Mouse (Mus musculus): Measurements from ENCODE around the gene Tff3.

Tff3 gene

DNA sequence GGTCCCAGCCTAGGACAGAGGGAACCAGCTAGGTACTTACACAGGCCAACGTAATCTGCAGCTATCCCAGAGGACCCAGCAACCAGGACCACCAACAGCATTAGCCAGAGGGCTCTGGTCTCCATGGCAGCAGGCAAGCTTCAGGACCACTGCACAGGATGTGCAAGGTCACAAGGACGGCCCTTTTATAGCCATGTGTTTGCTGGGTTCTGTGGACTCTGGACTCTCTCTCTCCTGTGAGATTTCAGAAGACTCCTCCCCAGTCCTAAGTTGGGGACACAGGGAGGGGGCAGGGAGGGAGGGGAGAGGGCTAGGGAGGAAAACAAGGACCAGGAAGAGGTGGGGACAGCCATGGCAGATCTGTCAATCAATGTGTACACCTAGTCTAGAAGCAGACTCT lies at the start of gene Tff3:
TSS of gene Tff3 (minus strand) at position 195 of the 400 bp plus-strand sequence.
- DNase-seq: no peak

DNA sequence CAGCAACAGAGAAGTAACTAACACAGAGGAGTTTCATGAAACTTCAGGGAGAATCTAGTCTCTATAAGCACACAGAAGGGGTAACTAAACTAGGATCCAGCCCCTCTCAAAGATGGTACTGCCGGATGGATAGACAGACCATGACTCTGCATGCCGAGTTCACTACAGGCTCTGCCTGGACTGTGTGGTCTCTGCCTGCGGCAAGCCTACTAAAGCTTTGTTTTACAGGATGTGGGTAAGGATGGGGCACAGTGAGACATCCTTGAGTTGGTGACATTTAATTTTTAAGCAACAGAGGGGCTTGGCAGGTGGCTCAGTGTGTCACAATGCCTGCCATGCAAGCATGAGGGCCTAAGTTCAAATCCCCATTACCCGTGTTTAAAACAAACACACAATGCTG lies 46.9 kb upstream of the Tff3 start:
- DNase-seq: peak; percentile 67

DNA sequence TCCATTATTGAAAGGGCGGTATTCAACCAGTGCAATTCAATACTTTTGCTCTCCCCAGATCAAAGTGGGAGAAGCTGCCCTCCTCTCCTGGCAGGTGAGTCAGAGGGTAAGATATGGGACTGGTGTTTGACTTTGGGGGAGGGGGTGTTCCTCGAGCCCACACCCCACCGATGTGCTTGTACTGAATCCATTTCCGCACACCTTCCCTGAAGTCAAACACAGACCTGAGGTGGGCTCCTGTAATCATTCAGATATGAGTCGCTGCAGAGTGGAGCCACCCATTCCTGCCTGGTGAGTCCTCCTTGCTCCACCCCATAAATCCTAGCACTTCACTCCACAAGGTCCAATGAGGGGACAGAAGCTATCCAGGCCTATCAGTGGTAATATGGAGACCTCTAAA lies 40.4 kb upstream of the Tff3 start:
- DNase-seq: no peak

DNA sequence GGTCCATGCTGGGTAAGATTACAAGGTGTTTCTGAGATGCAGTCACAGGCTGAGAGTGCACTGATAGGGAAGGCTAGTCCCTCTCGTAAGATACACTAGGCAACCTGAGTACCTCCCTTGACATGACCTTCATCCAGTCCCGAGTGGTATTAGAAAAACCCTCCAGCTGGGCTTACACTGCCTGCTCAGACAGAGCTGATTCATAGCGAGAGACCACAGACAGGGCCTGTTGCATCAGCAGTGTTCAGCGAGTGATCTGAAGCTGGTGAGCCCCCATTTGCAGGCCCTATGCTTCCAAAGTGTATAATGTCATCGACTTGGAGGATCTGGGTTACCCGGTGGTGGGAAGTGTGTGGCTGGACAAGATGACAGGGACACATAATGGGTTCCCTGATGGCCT lies 35.7 kb upstream of the Tff3 start, which contains the start of gene Tff1:
TSS of gene Tff1 (minus strand) at position 151 of the 400 bp plus-strand sequence.
- no peak for DNase-seq

DNA sequence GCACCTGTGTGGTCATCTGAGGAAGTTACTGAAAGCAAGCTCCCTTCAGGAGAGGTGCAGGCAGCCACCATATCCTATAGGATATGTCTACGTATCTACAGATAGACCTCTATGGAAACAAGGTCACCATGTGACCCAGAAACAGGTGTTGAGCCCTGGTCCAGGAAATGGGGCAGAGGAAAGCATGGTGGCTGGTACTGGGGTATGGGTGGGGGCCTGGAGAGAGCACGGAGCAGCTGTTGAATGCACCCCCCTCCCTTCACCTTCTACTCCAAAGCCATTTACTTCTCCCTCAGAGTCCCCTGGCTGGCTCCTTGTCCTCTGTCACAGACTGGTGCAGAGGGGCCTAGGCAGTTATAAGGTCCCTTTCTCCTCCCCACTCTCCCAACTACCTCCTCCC lies 34.4 kb upstream of the Tff3 start:
- peak; percentile 83 for DNase-seq

DNA sequence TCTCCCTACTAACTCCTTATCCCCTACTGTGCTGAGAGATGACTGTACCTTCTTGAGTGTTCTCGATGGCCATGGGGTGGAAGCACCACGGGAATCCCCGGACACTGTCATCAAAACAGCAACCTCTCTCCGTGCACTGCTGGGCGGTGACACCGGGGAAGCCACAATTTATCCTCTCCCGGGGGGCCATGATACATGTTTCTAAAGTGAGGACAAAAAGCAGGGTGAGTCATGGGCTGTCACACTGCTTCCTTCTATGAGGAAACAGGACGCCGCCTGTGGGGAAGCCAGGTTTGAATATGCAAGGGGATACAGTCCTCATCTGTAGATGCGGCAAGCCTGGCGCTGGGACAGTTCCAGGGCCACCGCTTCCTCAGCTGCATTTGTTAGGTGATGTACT lies 33.2 kb upstream of the Tff3 start:
- peak; percentile 39 for DNase-seq

DNA sequence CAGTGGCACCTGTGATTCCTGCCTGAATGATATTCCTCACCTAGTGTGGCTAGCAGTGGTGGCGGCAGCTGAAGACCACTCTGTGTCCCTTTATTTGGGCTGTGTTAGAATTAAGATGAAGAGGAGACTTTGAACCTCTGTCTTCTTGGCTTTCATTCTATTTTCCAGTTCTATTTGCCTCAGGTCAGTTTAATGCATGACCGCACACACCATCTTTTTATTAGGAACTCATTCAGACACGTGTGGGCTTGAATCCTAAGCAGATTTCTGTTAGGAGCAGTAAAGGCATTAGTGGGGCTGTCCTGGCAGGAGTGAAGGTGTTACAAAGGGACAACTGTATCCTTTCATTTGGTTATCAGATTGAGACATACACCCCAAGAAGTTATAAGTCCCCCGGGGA lies 30.8 kb upstream of the Tff3 start:
- no peak for DNase-seq

DNA sequence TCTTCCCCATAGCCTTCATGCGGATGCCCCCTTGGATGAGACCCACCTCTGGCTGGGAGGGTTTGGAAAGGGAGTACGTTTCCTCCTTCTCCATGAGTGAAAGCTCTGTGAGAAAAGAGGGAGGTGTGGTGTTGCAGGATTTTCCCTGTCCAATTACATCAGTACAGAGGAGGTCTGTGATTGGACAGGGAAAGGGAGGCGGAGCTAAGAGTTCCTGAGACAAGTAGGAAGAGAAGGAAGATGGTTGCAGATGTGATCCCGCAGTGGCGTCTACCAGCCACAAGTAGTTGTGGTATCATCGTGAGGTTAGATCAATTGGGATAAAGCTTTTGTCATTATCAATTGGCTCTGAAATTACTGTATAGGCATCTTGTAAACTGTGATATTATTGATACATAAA lies 28.5 kb upstream of the Tff3 start:
- no peak for DNase-seq

DNA sequence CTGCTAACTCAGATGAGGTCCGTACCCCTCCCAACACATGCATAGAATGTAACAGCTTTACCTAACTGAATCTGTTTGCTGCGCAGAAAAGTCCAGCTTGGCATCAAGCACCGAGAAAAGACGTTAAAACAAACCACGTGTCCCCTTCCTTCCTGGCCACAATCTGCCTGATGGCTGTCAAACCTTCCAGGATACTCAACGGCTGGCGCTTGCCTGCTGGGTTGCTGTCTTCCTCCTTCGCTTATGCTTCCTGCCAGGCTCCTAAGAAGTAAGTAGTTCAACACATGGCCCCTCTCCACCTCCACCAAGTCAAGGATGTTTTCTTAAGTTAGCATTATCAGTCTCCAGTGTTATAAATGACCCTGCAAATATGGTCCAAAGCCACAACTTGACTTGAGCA lies 24.3 kb upstream of the Tff3 start:
- DNase-seq: peak; percentile 47

DNA sequence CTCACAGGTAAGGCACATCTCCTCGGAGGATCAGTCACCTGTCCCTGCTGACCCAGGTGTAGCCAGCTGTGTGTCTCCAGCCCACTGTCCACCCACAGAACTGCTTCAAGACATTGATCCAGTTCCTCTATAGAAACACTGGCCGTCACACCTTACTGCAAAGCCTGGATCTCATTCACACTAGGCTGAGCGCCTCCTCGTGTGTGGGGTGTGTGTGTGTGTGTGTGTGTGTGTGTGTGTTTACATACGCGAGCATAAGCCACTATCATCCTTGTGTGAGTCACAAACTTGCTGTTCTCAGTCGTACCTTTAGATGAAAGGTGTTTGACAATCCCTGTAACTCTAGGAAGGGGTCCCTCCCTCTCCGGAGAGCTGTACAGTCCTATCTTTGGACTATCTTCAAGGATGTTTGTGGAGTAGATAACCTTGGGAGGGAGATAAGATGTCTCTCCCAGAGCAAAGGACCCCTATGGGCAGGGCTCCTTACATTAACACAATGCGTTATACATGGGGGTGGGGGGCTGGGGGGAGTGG lies 23.6 kb upstream of the Tff3 start:
- no peak for DNase-seq

DNA sequence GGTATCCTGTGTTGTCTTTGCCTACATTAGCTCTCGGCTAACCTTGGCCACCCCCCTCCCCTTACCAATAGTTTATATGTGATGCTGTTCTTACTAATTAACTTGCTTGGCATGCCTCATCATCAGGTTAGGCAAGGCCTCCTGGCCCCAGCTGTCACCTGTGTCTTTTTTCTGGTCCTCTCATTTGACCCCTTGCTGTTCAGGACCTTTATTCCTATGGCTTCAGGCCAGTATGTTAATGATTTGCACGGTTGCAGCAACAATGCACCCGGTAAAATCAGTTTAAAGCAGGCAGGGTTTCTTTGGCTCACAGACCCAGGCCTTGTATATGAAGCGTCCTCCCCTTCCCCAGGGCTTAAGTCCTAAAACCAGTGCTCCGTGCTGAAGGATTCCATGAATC lies 23.1 kb upstream of the Tff3 start:
- no peak for DNase-seq

DNA sequence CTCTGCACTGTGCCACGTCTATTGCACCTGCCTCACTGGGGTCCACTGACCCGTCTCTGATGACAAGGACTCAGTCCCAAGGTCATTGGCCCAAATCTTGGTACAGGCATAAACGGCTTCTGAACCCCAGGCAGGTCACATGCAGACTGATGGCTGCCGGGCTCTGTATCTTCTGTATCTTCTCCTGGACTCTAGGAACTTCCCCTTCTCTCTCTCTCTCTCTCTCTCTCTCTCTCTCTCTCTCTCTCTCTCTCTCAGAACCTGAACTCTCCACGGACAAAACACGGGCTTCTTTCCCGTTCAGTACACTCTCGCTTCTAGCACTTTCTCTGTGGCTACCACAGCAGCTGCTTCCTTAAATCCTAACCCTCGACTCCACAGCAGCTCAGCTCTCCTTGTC lies 16.6 kb upstream of the Tff3 start:
- no peak for DNase-seq

DNA sequence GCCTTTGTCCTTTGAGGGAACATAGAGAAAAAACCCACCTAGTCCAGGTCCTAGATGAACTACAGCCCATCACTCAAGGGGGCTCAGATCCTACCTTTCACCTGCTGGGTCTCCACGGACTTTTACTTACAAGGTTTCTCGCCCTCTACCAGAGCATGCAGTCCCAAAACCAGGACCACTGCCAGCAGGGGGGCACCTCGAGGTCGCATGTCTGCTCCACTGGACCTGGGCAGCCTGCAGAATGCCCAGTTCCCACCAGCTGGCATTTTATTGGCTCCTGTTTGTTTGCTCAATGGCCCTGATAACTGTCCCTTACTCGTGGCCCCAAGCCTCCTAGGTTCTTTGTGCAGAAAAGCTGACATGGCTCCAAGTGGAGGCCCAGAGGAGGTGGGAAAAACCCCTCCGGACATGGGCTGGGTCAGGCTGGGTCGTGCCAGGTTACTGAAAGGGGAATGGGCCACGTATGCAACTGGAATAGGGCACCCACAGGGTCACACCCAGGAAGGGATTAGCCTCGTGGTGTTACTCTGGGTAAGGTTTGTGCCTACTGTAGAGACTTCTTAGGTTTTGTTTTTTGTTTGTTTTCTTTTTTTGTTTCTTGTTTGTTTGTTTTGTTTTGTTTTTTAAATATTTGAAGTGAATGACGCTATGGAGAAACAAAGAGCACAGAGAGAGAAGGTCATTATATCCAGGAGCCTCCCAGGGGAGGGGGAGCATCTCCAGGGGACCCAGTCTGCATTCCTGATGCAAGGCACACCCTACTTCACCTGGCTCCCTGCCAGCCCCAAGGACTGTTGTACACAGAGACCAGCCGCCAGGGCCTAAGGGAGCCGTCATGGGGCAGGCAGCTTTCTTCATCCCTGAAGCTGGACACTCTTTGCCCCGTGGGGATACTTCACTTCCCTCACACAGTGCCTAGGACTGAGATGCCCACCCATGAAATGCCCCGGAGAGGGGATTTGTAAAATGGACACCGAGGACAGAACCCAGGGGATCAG lies 14.9 kb upstream of the Tff3 start, which contains the start of gene Tff2:
TSS of gene Tff2 (minus strand) at position 243 of the 998 bp plus-strand sequence.
- no peak for DNase-seq

DNA sequence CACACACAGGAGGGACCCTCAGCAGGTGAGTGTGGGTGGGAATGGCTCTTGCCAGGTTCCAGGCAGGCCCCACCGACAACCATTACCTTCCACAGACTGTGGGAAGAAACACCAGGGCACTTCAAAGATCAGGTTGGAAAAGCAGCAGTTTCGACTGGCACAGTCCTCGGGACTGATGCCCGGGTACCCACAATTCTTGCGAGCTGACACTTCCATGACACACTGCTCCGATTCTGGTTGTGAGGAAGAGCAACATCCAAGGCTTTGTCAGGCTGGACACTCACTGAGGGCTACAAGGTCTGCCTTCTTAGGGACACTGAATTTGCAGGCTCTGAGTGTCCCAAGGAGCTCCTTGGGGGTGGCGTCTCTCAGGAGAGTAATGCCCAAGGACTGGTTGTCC lies 12.7 kb upstream of the Tff3 start:
- DNase-seq: no peak

DNA sequence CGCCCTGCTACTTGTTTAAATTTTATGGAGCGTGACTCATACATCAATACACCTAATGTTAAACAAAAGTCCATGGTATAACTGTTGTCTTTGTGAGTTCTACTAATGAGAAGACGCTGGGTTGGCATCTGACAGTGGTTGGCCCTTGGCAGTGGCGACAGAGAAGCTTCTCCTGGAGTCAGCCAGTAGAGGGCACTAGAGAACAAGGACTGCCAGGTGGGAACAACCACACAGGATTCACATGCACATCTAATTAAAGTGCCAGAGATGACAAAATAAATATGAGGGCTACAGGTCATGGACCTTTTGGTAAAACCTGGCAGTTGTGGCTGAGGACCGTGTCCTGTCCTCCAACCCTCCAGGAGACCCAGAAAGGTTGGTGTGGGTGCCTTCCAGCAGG lies 9.0 kb upstream of the Tff3 start:
- DNase-seq: peak; percentile 86

DNA sequence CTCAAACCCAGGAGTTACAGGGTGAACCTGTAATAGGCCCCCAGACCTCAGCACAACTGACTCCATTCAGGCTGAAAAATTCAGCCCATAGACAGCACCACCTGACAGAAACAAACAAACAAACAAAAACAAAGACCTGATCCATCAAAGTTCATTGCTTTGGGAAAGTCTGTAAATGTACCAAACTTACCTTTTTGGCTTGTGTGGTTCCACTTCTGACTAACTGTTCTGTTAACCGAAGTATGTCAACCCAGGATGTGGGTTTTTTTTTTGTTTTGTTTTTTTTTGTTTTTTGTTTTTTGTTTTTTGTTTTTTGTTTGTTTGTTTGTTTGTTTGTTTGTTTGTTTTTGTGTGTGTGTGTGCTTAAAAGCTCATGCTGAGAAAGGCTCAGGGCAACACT lies 7.4 kb upstream of the Tff3 start:
- no peak for DNase-seq

DNA sequence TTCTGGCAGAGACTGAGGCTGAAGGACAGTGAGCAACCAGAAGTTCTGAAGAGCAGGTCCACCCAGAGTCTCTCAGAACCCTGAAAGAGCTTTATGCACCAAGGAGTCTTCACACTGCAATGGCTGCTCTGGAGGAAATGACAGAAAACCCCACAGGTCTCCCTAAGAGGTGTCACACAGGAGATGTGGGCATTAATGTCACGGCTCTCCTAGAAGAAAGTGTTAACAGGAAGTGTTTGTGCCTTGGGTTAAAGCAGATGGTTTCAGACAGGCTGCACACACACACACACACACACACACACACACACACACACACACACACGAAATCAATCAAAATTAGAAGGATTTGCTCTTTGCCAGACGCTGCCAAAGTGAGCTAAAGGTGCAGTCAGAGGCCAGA lies 6.8 kb upstream of the Tff3 start:
- DNase-seq: peak; percentile 26

DNA sequence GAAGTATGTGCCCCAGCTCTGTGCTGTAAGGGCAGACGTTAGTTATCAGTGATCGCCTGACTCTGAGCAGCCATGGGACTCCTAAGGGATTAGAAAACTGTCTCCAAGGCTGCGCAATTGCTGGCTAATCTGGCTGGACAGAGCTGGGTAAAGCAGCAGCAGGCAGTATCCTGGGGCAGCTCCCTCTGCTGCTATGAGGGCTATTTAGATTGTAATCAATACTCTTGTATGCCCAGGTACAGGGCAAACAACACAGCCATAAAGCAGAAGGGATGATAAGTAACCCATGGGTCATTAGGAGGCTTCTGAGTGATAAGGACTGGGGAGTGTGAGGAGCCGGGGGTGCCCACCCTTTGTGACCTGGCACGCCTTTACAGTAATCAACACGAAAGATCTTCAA lies 5.5 kb upstream of the Tff3 start:
- DNase-seq: no peak

DNA sequence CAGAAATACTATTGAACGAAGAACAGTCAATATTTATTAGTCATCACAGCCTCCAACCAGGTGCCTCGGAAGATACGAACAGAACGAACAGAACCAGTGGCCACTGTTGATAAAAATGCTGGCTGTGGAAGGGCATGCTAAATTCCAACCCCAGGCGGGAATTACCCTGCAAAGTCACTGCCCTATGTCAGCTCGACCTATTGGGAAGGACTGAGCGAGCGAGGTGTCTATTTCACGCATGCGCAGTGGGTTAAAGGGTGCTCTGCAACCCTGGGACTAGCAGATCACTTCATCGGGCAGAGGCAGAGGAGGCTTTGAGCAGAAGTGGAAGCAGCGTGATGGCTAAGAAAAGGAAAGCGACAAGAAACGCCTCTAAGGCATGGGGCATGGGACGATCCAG lies 4.3 kb upstream of the Tff3 start:
- no peak for DNase-seq

DNA sequence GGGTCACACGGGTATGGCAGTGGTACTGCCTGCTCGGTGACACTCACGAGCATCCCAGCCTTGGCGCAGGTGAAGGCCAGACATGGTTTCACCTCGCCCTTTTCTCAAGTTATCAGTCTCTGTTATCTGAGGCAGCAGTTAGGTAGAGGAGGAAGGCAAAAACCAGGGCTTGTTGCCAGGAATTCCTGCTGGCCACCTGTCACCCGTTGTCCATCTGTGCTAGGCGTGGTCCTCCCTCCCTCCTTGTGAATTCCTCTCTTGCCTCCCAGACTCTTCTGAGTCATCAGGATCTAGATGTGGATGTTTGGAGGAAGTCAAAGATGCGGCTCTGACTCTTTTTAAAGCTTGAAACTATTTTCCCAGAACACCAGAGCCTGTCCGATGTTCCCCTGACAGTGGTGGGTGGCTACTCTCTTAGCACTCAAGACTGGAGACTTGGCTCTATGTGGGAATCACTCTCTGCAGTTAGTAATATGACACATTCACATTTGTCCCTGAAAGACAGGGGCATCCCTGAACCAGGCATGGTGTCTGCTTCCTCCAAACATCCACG lies 1.9 kb upstream of the Tff3 start:
- DNase-seq: no peak

DNA sequence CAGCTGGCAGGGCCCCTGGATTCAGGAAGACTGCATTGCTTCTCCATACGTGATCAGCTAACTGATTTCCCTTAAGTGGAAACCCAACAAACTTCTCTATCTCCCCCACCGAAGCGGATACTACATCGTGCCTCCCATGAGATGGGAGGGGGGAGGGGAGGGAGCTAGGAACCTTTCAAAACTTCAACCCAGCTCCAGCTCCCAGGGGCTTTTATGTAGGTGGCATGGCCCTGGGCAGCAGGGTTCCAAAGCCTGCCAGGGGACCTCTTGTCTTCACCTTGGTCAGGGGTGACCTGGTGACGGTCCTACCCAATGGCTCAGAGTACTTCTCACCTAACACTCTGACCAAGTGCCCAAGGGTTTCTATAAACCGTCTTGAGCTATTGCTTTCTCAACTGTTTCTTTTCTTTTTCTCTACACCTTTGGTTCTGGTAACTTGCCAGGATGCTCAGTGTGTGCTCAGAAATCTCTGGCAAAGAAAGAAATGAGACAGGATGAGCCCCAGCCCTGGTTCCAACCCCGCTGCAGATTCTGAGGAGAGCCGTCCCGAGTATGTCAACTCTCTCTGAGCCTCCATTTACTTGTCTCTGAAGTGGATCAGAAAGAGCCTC lies 633 bp downstream of the Tff3 start:
- no peak for DNase-seq

DNA sequence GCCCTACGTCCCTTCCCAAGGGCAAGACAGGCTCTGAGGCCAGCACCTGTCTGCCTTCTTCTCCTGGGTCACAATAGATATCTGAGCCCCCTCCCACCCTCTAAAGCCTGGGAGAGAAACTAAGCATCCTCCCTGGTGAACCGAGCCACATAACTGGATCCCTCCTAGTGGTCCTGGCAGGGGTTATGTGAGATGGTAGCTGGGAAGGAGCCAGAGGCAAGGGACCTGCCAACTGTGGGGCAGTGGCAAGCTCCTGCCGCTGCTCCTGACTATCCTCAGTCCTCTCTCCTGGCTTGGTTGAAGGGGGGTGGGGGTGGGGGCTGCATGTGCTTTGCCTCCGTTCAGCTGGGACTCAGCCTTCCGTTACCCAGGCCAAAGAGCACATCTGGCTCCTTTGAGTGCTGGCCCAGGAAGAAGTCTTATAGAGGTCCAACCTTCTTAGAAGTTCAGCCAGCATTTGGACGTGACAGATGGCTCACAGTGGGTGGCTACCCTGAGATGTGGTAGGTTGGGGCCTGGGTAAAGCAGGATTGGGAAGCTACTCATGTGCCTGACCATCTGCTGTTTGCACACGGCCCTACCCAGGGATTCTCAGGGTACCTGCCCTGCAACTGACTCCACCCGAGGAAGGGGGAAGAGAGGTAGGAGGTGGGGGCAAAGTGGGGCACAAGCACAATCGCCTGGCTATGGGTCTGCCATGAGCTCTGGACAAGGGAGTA lies 3.7 kb downstream of the Tff3 start:
- no peak for DNase-seq

DNA sequence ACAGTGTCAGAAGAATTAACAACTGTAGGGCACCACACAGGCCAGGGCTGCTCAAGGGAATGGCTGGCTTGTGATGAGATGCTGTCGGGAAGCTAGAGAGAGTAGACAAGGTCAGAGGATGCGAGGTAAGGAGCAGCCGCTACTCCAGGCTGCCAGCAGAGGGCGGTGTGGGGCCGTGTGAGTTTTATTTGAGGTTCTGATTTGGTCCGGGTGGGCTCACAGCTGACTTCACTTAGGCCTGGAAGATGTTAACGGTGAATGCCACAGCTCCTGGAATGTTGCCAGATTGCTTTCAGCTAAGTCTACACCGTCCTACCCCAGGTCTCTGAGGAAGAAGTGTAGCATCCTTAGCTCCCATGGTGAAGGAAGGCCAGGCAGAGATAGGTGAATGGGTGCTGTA lies 7.5 kb downstream of the Tff3 start:
- DNase-seq: peak; percentile 79

Data from thymus, postnatal 14 days (tissue).